Mouse (Mus musculus): Measurements from ENCODE around the gene Rusc2. TPM values are rescaled to one million over a fixed set of nuclear protein-coding genes. Genes with fewer than 3 reads are reported as not detected.

Rusc2 gene
- total RNA-seq (2021) = 38.6 and 62.1 TPM in 2 replicates
- long read RNA-seq, full-length matches to known transcripts = 1 of 38 reads
- long read RNA-seq, partial matches to known transcripts = 28 of 38 reads
- long read RNA-seq, other reads (novel, unspliced or antisense) = 9 of 38 reads

DNA sequence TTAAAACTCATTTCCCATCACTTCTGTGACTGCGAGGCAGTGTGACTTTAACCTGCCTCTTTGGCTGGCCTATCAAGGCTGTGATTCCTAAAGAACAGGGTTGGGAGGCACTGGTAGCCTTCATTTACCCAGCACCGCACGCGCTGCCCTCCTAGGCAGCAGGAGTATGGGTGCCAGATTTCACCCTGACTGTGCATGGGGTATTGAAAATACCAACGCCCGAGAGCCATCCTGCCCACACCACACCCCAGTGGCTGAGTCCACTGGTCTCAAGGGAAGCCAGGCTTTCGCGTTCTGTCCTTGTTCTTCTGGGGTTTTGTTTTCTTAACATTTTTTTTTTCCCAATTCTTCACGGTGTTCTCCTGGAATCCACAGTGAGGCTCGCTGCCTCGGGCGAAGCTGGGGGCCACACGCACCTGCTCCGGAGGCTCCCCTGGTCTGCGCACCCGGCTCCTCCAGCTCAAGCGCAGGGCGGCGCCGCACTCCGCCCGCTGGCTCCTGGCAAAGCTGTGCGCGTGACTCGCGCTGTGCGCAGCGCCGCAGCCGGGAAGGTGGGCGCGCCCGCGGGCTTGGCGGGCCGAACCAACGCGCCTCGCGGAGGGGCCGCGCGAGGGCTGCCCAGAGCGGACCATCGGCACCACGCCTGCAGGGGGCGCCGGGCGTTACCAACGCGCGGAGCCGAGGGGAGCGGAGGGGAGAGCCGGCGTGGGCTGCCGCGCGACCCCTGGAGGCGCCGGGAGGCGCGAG is at the start of gene Rusc2:
TSS of gene Rusc2 (plus strand) at position 572 of the 747 bp plus-strand sequence.
- DNase-seq = peak; percentile 92

DNA sequence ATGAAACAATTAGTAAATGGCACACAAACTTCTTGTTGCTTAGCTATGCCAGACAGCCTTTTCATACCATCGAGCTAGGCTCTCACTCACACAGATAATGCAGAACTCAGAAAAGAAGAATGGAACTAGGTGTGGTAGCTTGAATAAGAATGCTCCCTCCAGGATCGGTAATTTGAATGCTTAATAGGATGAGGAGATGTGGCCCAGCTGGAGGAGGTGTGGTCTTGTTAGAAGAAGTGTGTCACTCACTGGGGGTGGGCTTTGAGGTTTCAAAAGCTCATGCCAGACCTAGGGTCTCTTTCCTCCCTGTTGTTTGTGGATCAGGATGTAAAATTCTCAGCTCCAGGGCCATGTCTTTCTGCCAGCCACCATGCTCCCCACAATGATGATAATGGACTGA is 47.0 kb upstream of the Rusc2 start:
- DNase-seq = no peak

- DNase-seq = no peak
These were observed 45.6 kb upstream of the Rusc2 start for GRCm38 (mm10) chr4:43336176-43336575.

GRCm38 (mm10) chr4:43340096-43340804 is 41.5 kb upstream of the Rusc2 start:
- DNase-seq = no peak

GRCm38 (mm10) chr4:43341276-43341891 is 40.4 kb upstream of the Rusc2 start:
- DNase-seq = no peak

DNA sequence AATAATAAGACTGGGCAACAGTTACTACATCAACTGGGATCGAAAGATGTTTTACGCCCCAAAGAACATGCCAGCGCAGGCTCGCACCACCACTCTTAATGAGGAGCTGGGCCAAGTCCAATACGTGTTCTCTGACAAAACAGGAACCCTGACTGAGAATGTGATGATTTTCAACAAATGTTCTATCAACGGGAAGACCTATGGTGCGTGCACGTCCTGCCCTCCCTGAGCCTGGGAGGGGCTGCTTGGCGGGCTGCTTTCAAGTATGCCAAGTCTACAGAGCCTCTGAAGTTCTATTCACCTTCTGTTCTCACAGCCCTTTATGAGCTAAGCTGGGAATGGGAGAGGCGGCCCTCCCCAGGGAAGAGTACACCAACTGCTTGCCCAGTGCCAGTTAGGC is 39.3 kb upstream of the Rusc2 start:
- DNase-seq = no peak

DNA sequence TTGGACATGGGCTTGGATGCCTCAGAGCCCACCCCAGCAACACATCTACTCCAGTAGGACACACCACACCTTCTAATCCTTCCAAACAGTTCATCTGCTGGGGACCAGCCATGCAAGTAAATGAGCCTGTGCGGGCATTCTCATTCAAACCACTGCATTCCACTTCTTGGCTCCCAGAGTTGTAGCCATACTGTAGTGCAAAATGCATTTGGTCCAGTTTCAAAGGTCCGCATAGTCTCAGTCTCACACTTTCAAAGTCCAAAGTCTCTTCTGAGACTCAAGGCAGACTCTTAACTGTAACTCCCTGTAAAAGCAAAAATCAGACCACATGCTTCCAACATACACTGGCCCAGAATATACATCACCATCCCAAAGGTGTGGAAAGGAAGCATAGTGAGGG is 36.8 kb upstream of the Rusc2 start:
- DNase-seq = no peak

DNA sequence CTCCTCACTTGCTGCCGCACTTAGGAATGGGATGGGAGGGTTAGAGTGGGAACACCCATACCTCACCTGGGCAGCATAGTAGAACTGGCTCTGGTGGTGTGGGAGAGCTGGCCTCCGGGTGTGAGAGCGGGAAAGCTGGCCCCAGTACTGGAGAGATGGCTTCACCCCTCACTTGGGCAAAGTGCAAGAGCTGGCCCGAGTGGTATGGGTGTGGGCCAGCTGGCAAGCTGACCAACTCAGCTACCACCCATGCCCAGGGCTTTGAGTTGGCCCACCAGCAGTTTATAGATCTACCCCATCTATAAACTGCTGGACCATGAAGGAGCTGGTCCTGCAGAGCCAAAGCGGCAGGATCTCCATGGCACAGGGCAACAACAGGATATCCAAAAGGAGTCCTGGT is 32.6 kb upstream of the Rusc2 start:
- DNase-seq = no peak

DNA sequence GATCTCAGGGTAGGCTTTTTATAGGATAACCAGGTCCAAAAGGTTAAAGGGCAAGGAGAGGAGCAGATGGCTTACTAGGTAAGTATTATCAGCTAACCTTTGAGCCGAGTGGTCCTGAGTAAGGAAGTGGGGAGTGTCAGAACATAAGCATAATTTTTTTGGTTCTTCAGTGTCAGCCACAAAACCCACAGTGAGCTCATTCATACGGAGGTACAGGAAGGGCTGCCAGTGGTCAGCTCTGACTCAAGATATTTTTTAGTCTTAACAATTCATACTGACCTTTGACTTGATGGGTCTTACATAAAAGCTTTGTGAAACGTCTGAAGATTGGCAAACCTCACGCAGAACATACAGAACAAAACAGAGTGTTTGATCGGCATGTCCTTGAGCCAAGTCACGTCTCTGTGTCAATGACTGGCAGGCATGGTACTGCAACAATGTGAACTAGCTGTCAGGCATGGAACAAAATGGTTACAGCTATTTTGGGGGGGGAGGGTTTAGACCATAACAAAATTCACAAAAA is 31.7 kb upstream of the Rusc2 start:
- no peak for DNase-seq

- no peak for DNase-seq
These were observed 28.1 kb upstream of the Rusc2 start for GRCm38 (mm10) chr4:43353662-43354061.

GRCm38 (mm10) chr4:43364914-43365560 is 16.7 kb upstream of the Rusc2 start:
- no peak for DNase-seq

DNA sequence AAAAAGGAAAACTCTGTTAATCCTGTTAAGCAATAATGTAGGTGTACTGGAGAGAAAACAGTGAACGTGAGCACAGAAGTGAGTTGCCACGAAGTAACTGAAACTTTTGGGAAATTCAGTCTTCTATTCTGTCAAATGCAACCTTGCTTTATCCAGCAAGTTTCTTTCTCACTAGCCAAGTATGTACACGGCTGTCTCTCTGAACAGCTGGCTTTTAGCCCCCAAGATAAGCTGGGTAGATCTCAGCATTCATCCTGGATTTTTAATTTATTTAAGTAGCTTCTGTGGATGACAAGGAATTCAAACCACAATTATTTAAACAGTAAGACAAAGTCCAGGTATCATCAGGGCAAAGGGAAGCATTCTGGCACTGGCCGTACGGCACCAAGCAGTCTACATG is 14.5 kb upstream of the Rusc2 start:
- DNase-seq = no peak

DNA sequence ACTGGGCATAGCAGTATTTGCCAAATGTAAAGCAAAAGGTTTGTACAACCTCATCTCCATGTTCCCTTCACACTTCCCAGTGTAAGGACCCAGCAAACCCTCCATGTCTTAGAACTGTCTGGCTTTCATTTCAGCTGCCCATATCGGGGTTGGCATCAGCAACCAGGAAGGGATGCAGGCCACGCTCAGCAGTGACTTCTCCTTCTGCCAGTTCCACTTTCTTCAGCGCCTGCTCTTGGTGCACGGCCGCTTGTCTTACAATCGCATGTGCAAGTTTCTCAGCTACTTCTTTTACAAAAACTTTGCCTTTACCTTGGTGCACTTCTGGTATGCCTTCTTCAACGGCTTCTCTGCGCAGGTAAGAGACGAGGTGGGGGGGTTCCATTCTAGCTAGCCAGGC is 14.0 kb upstream of the Rusc2 start:
- DNase-seq = no peak

DNA sequence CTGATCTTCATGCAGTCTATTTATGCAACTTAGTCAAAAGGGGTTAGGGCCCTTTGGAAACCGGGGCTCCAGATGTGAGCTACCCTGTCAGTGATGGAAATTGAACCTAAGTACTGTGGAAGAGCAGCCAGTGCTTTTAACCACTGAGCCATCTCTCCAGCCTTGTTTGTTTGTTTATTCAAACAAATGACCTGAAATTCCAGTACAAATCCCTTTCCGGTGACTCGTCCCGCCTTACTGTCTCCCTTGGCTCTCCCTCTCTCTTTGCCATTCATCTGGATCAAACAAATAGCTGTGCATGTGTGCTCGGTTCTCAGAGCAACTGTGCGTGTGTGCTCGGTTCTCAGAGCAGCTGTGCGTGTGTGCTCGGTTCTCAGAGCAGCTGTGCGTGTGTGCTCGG is 10.4 kb upstream of the Rusc2 start:
- no peak for DNase-seq

DNA sequence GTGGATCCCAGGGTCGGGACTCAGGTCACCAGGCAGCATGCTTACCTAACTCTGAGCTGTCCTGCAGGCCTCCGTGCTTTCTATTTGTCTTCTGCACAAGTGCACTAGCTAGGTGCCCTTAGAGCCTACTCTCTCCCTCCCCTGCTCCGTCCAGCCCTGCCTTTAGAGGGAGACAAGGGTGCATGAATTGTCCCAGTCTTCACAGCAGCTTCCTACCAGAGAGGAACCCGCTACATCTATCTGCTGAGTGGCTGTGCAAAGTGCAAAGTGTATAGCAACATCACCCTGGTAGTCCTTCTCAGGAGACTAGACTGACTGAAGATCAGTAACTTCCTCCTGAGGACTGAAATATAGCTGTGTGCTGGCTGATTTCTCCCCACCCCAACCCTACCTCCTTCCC is 9.6 kb upstream of the Rusc2 start:
- DNase-seq = no peak

- DNase-seq = no peak
These were observed 7.5 kb upstream of the Rusc2 start for GRCm38 (mm10) chr4:43374266-43374665.

GRCm38 (mm10) chr4:43379601-43380000 is 2.2 kb upstream of the Rusc2 start:
- no peak for DNase-seq

DNA sequence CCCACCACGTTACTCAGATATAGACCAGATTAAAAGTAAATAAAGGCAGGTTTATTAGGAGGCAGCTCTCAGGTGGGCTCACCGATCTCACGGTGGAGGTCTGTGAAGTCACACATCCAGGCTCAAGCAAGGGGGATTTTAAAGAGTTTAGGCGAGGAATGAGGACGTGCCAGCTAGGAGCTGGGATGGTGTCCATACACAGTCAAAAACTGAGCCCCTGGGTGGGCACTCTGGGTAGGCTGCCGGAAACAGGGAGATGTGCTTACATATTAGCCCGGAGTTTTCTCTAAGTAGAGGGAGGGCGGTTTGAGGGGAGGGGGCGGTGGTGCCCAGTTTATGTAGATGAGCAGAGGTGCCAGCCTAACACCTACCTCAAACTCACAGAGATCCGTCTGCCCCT is 828 bp upstream of the Rusc2 start:
- no peak for DNase-seq

DNA sequence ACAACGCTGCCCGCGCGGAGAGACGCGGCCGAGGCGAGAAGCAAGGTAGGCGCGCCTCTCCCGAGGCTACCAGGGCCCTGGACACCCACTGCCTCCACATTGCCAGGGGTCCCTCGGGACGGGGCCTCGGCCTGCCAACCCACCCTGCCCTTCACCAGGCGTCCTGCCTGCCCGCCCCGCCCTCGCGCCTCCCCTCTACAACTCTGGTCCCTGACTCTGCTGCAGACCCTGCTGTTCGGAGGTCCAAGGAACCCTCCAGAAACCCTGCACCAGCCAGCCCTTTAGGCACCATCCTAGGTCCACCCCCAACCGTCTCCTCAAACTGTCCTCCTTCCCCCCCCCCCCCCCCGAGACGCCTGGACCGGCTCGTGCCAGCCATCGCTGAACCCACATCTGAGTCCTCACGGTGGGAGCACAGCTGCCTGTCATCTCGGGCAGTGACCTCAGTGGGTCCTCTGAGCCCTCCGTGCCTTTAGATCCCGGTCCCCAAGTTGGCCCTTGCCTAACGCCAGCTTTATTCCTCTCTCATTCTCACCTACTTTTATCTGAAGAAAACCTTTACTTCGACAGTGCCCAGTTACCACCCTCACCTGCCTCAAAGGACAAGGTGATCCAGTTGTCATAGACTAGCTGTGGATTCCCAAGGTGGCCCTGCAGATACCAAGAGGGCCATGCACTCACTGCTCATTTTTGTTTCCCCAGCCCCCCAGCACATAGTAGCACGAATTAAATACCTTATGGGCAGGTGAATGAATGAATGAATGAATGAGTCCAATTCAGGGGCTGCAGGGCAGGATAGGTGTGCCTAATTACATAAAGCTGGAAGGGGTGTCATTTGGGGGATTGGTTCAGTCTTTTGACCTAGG is 609 bp downstream of the Rusc2 start:
- DNase-seq = no peak

DNA sequence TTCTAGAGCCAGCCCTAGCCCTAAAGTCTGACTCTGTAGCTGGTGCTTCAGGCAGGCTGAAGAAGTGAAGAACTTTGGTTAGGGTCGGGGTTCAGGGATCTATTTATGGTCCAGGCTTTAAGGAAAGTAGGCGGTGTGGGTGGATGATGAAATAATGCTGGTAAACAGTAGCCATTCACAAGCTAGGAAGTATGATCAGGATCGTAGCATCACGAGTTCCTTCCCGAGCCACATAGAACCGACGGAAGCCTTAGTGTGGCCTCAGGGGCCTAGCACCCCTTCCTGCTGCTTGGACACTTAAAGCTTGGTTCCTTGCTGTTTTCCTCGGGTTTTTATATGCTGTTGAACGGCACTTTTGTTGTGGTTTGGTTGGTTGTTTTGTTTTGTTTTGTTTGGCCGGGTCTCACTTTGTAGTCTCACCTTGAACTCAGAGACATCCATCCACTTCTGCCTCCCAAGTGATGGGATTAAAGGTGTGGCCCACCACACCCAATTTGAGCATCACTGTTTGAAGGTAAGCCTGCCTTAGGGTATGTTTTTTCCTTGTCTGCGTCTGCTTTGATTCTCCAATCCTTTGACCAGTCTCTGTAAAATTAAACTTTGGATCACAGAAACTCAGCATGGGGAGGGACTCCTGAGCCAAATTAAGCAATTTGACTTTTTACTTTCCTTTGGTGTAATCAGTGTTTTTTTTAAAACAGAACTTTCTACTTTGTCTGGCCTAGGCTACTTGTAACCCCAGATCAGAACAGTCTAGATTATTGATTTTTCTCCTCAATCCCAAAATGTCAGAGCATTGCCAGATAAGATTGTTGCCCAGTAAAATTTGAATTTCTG is 1.7 kb downstream of the Rusc2 start:
- no peak for DNase-seq

DNA sequence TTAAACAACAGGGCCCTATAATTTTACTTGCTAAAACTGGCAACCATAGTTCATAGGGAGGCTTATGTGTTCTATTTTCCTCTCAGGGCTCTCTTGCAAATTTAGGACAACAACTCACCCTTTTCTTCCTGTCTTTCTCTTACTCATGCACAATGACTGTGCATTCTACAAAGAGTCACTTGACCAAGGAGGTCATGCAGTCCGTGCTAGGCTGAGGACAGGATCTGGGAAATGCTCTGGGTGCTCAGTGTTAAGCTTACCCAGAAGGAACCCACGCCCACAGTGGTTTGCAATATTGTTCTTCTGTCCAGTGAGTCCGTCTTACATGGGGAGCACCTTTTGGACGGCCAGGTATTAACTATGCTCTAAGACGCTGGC is 2.3 kb downstream of the Rusc2 start:
- DNase-seq = no peak
